Mouse (Mus musculus) forebrain, postnatal 0 days (tissue): ENCODE data around the gene Bhlhe40. TPM values are rescaled to one million over a fixed set of nuclear protein-coding genes. Genes with fewer than 3 reads are reported as not detected.

ENCODE experiments used
- ATAC-seq: fragments of 200-750 bp; cut with Nextera tagmentation; 2 replicates; pipeline ENCODE4 v1.8.0; 2017; ENCODE audit warnings: mild to moderate bottlenecking, moderate library complexity
- DNase-seq: peaks from one replicate; pipeline ENCODE4 v3.0.0-alpha.2; 2015
- H3K27ac ChIP-seq: fragments of 300-500 bp; sonication (generic); 2 replicates; pipeline ENCODE4 v1.5.1; 2014; ENCODE audit warnings: low read depth, mild to moderate bottlenecking, antibody characterized with exemption, low read length, moderate library complexity, mixed read lengths
- H3K27me3 ChIP-seq: fragments of 300-500 bp; sonication (generic); 2 replicates; pipeline ENCODE4 v1.6.1; 2014; ENCODE audit warnings: mild to moderate bottlenecking, low read length, mixed read lengths; ENCODE audit not compliant: insufficient read depth
- H3K36me3 ChIP-seq: fragments of 300-500 bp; sonication (generic); 2 replicates; pipeline ENCODE4 v1.6.1; 2014; ENCODE audit warnings: mild to moderate bottlenecking, moderate library complexity; ENCODE audit not compliant: insufficient read depth
- H3K4me1 ChIP-seq: fragments of 300-500 bp; sonication (generic); 2 replicates; pipeline ENCODE4 v1.6.1; 2014; ENCODE audit warnings: antibody characterized with exemption; ENCODE audit not compliant: insufficient read depth
- H3K4me2 ChIP-seq: fragments of 300-500 bp; sonication (generic); 2 replicates; pipeline ENCODE4 v1.6.1; 2014; ENCODE audit warnings: low read depth, mild to moderate bottlenecking, moderate library complexity
- H3K4me3 ChIP-seq: fragments of 300-500 bp; sonication (generic); 2 replicates; pipeline ENCODE4 v1.5.1; 2014; ENCODE audit warnings: low read depth, low read length, mixed read lengths
- H3K9ac ChIP-seq: fragments of 300-500 bp; sonication (generic); 2 replicates; pipeline ENCODE4 v1.6.1; 2014; ENCODE audit warnings: mild to moderate bottlenecking
- H3K9me3 ChIP-seq: fragments of 300-500 bp; sonication (generic); 2 replicates; pipeline ENCODE4 v1.6.1; 2016; ENCODE audit warnings: low read length
- CTCF ChIP-seq: sonication (generic); IDR thresholded peaks from 2 replicates; pipeline ENCODE4 v1.5.1; 2016; ENCODE audit warnings: antibody characterized with exemption, control low read depth, low read depth
- WGBS: fragments of 180-500 bp; shearing (Covaris S2); extraction: QIAGEN DNeasy Blood & Tissue Kit; methylation state at CpG from one replicate; pipeline ENCODE4 v1.1.7; 2014; 5-methylcytosine and 5-hydroxymethylcytosine counted together
- polyA plus RNA-seq: library from polyadenylated mRNA; unstranded; fragments of >200 nt; fragmentation: Nextera tagmentation; extraction: Ambion mirVana; gene quantifications from 2 replicates; pipeline ENCODE4 v1.2.1, GENCODE M21; 2015
- total RNA-seq: library from RNA; depleted of rRNA; stranded (reverse); fragments of >200 nt; gene quantifications from 2 replicates; pipeline ENCODE4 v1.2.3, GENCODE M21; 2014

The Bhlhe40 gene
- total and polyA plus RNA-seq, 2 experiments from 2014 or later, result 8.3 to 11.1 TPM

- H3K27ac ChIP-seq, result no peak overlapping the region
- no peak overlapping the region for H3K4me3 ChIP-seq
- no peaks in the 10 kb centered on the region for H3K27me3 ChIP-seq
- 86% methylated on average over 3 of the region's 3 CpGs for WGBS
- H3K36me3 ChIP-seq, result no peaks in the 10 kb centered on the region
- H3K9me3 ChIP-seq, result no peaks in the 10 kb centered on the region
- no peak for TF ChIP-seq CTCF
- DNase-seq (no peak), ATAC-seq (no peak)
- H3K4me2 ChIP-seq, result no peak overlapping the region
- H3K4me1 ChIP-seq, result no peaks in the 10 kb centered on the region
- H3K9ac ChIP-seq, result no peak overlapping the region
Measured at GRCm38 (mm10) chr6:108692986-108693385, 32.6 kb downstream of the Bhlhe40 start.

GRCm38 (mm10) chr6:108694965-108695724, 34.7 kb downstream of the Bhlhe40 start:
- Histone ChIP-seq H3K4me3 (no peak overlapping the region), H3K9ac (no peak overlapping the region), H3K9me3 (no peaks in the 10 kb centered on the region), H3K36me3 (no peaks in the 10 kb centered on the region), H3K27me3 (no peaks in the 10 kb centered on the region), H3K4me1 (no peaks in the 10 kb centered on the region), H3K4me2 (no peak overlapping the region), H3K27ac (no peak overlapping the region)
- ATAC-seq (no peak), DNase-seq (no peak)
- no peak for TF ChIP-seq CTCF
- WGBS, result 90% methylated on average over 8 of the region's 8 CpGs

DNA sequence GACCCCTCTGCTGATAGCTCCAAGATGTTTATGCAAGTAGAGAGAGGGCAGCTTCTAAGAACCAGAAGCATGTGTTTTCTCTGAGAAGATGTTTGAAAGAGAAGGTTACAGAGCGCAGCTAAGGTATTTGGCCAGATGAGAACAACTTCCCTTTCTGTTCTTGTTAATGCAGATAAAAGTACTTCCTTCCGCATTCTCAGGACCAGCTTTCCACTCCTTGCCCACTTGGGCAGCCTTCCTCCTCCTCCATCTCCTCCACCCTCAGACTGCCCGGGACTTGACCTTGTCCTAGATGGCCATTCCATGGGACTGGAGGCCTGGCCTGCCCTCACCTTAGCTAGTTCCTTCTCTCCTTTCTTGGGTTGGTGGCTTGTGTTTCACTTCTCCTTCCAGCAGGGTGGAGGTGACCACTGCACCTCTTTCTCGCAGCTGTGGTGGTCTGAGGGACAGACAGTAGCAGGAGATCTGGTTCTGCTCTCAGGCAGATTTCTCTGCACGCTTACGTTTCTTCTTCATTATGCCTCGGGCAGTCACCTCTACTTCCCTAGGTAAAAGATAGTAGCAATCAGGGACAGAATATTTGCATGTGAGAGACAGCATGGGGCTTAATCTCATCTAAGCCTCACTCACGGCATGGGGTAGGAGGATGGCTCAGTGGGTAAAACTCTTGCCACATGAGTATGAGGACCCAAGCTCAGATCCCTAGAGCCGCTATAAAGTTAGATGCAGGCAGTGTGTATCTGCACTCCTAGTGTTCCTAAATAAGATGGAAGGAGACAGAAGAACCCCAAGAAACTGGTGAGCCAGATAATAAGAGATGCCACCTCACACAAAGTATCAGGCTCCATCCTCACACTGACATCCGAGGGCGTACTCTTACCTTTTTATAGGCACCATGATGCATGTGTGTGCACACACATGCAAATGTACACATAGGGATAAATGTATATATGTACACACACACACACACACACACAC, 35.7 kb downstream of the Bhlhe40 start:
- Histone ChIP-seq H3K9ac (no peak overlapping the region), H3K4me1 (no peaks in the 10 kb centered on the region), H3K4me3 (no peak overlapping the region), H3K27me3 (no peaks in the 10 kb centered on the region), H3K4me2 (no peak overlapping the region), H3K36me3 (no peaks in the 10 kb centered on the region), H3K27ac (no peak overlapping the region), H3K9me3 (no peaks in the 10 kb centered on the region)
- DNase-seq (no peak), ATAC-seq (no peak)
- 80% methylated on average over 11 of the region's 11 CpGs for WGBS
- no peak for TF ChIP-seq CTCF

DNA sequence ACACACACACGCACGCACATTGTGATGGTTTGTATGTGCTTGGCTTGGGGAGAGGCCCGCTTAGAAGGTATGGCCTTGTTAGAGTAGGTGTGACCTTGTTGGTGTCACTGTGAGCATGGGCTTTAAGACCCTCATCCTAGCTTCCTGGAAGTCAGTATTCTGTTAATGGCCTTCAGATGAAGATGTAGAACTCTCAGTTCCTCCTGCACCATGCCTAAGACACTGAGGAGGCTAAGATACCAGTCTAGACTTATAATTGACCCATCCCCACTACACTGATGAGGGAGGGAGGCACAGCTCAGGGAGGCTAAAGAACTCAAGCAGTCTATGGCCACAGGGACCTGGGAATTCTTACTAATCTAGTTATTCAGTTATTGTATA, 36.4 kb downstream of the Bhlhe40 start:
- Histone ChIP-seq H3K36me3 (no peaks in the 10 kb centered on the region), H3K27ac (no peak overlapping the region), H3K27me3 (no peaks in the 10 kb centered on the region), H3K4me3 (no peak overlapping the region), H3K9ac (no peak overlapping the region), H3K4me2 (no peak overlapping the region), H3K4me1 (no peaks in the 10 kb centered on the region), H3K9me3 (no peaks in the 10 kb centered on the region)
- TF ChIP-seq CTCF, result no peak
- DNase-seq (no peak), ATAC-seq (no peak)
- WGBS, result 96% methylated on average over 3 of the region's 3 CpGs

GRCm38 (mm10) chr6:108697345-108697744, 36.9 kb downstream of the Bhlhe40 start:
- Histone ChIP-seq H3K4me2 (no peak overlapping the region), H3K9ac (no peak overlapping the region), H3K4me1 (no peaks in the 10 kb centered on the region), H3K36me3 (no peaks in the 10 kb centered on the region), H3K27me3 (no peaks in the 10 kb centered on the region), H3K4me3 (no peak overlapping the region), H3K9me3 (no peaks in the 10 kb centered on the region), H3K27ac (no peak overlapping the region)
- TF ChIP-seq CTCF, result no peak
- DNase-seq (no peak), ATAC-seq (no peak)
- 92% methylated on average over 10 of the region's 10 CpGs for WGBS

DNA sequence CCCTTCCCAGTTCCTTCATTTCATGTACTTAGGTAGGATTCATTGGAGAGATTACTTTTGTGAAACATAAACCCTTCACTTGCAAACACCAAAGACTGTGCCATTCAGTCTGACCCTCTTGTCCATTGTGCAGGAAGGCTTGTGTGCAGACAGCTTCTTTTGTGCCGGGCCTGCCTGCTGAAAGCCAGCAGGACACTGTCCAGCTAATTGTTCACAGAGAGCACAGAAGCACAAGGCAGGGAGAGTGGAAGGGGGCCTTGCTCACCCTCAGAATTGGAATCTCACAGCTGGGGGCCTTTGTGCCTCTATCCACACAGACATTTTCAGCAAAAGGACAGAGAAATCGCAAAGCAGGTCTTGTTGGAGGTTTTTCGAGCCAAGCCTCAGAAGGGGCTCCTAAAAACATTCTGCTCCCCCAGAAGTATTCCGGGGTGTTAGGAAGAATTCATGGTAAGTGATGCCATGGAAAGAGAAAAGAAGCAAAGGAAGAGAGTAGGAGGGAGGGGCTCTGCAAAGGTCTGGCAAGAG, 38.0 kb downstream of the Bhlhe40 start:
- Histone ChIP-seq H3K27ac (no peak overlapping the region), H3K4me3 (no peak overlapping the region), H3K9ac (no peak overlapping the region), H3K27me3 (no peaks in the 10 kb centered on the region), H3K9me3 (no peaks in the 10 kb centered on the region), H3K4me1 (no peaks in the 10 kb centered on the region), H3K36me3 (no peaks in the 10 kb centered on the region), H3K4me2 (no peak overlapping the region)
- DNase-seq, result no peak
- ATAC-seq, result no peak
- 15% methylated on average over 4 of the region's 4 CpGs for WGBS
- TF ChIP-seq CTCF, result no peak

DNA sequence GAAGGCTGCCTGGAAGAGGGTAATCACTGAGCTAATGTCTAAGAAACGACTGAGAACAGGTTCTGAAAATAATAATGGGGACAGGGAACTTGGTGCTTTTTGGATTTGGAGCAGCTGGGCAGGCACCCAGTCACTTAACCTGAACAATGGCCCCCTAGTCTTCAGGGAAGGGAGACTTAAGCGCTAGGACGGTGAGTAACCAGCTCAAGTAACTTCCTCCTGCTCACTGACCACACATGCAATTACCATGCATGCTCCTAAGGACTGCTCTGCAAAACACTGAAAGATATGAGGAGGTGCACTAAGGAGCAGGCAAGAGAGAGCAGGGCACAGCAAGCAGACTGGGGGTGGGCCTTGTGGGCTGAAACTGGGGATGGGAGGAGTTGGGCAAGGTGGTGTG, 39.2 kb downstream of the Bhlhe40 start:
- Histone ChIP-seq H3K27me3 (no peaks in the 10 kb centered on the region), H3K4me2 (no peak overlapping the region), H3K9me3 (no peaks in the 10 kb centered on the region), H3K4me3 (no peak overlapping the region), H3K4me1 (no peaks in the 10 kb centered on the region), H3K9ac (no peak overlapping the region), H3K36me3 (no peaks in the 10 kb centered on the region), H3K27ac (no peak overlapping the region)
- TF ChIP-seq CTCF, result no peak
- WGBS, result 66% methylated on average over 3 of the region's 3 CpGs
- ATAC-seq, result no peak
- DNase-seq, result no peak
